Mouse (Mus musculus): ENCODE results near the gene Hoxa9. TPM values are rescaled to one million over a fixed set of nuclear protein-coding genes. Genes with fewer than 3 reads are reported as not detected.

The Hoxa9 gene
- total and polyA plus RNA-seq, 2 experiments from 2014 or later = 0.19 TPM; not detected in 1

DNA sequence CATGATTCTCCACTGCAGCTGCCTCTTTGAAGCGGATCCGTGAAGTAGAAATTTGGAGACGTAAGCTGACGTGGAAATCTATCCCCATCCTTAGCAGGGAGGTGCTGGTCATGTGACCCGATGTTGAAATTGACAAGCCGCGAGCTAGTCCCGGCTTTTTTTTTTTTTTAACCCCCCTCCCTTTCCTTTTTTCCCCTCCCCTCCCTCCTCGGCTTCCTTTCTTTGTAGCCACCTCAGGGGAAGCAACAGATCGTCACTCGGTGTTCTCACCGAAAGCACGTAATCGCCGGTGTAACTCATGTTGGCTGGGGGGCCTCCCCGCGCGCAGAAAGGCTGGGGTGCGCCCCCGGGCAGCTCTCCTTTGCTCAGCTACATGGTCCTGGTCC, 14.9 kb upstream of the Hoxa9 start, which contains the start of gene Hoxa11:
Gene Hoxa11 (minus strand): TSS at position 54 of the 386 bp plus-strand sequence.
- no peak within 1 kb of the TSS for H3K9ac ChIP-seq (replicated peaks; ENCODE audit: low read depth, low read length)
- WGBS = 4% methylated on average over 20 of the region's 20 CpGs
- H3K4me3 ChIP-seq (ENCODE audit: low read depth, low read length) = peak within 1 kb of the TSS; percentile 12
- no peaks in the 10 kb centered on the region for H3K4me1 ChIP-seq (ENCODE audit: control insufficient read depth, insufficient read depth)
- TF ChIP-seq EP300 (IDR thresholded peaks at IDR 0.05; ENCODE audit: low read depth) (no peak), CTCF (IDR thresholded peaks at IDR 0.05; ENCODE audit: low read depth) (no peak)
- H3K27me3 ChIP-seq (ENCODE audit: control insufficient read depth, insufficient read depth, low read length) = peaks cover 99% of the 10 kb centered on the region
- H3K36me3 ChIP-seq (replicated peaks; ENCODE audit: control insufficient read depth, insufficient read depth, low read length) = no peaks in the 10 kb centered on the region
- ATAC-seq (ENCODE audit: insufficient read depth, low read depth) (no peak), DNase-seq (ENCODE audit: low spot score) (no peak)
- no peak within 1 kb of the TSS for H3K27ac ChIP-seq (ENCODE audit: low read depth)
- H3K9me3 ChIP-seq (replicated peaks; ENCODE audit: control insufficient read depth, low read length) = no peaks in the 10 kb centered on the region
- peak within 1 kb of the TSS; percentile 17; the same call in 1 of the 2 replicates for H3K4me2 ChIP-seq (ENCODE audit: low read depth, low read length)

DNA sequence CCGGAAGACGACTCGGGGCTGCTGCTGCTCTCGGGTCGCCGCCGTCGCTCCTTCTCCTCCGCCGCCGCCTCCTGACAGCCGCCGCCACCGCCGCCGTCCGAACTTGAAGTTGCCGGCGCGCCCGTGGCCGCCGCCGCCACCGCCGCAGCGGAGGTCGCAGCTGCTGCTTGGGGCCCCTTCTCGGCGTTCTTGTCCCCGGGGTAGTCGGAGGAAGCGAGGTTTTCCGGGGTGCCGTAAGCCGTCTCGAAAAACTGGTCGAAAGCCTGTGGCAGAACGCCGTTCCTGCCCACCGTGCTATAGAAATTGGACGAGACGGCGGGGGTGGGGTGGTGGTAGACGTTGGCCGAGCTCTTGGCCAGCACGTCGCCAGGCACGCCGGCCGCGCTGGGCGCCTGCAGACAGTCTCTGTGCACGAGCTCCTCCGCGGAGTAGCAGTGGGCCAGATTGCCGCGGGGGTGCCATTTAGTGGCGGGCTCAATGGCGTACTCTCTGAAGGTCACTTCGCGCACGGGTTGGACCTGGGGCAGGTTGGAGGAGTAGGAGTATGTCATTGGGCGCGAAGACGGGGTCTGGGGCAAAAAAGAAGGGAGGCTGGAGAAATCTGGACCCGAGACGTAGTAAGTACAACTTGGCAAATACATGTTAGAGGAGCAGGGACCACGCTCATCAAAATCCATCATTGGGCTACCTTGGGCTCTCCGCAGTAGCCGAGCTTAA, 14.3 kb upstream of the Hoxa9 start:
- Histone ChIP-seq H3K27ac (ENCODE audit: low read depth) (no peak overlapping the region), H3K9me3 (replicated peaks; ENCODE audit: control insufficient read depth, low read length) (no peaks in the 10 kb centered on the region), H3K4me2 (ENCODE audit: low read depth, low read length) (0 out of 2 replicates have a peak overlapping the region, but pooled peaks have one; percentile 17), H3K4me3 (ENCODE audit: low read depth, low read length) (peak overlapping the region; percentile 12), H3K36me3 (replicated peaks; ENCODE audit: control insufficient read depth, insufficient read depth, low read length) (no peaks in the 10 kb centered on the region), H3K9ac (replicated peaks; ENCODE audit: low read depth, low read length) (no peak overlapping the region), H3K4me1 (ENCODE audit: control insufficient read depth, insufficient read depth) (0 out of 2 replicates have a peak, but pooled peaks cover 1% of the 10 kb centered on the region), H3K27me3 (ENCODE audit: control insufficient read depth, insufficient read depth, low read length) (peaks cover 100% of the 10 kb centered on the region)
- no peak for TF ChIP-seq EP300 (IDR thresholded peaks at IDR 0.05; ENCODE audit: low read depth)
- TF ChIP-seq CTCF (IDR thresholded peaks at IDR 0.05; ENCODE audit: low read depth) = no peak
- WGBS = 1% methylated on average over 70 of the region's 71 CpGs
- DNase-seq (ENCODE audit: low spot score) = no peak
- no peak for ATAC-seq (ENCODE audit: insufficient read depth, low read depth)

DNA sequence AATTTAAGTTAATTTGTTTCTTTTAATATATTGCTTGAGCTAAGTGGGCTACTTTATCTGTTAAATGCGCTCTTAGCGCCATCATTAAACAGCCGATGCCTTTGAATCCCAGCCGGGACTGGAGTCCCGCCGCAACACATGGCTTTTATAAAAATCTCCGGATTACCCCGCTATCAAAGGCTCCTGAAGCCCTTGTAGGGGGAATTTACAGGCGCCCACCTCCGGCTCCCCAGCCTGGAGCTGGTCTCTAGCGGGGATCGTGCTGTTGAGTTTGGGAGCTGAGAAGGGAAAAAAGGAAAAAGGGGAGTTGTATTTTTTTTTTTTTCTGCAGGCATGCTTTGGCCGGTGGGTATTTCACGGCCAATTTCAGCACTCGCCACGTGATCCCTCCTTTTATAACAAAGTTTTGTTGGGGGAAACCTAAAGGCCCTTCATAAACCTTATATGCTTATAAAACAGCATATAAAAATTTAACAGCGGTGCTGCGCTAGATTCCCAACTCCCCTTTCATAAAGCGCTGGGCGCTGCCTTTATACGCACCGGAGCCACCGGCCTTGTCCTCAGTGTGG, 13.7 kb upstream of the Hoxa9 start:
- TF ChIP-seq EP300 (IDR thresholded peaks at IDR 0.05; ENCODE audit: low read depth) (no peak), CTCF (IDR thresholded peaks at IDR 0.05; ENCODE audit: low read depth) (no peak)
- Histone ChIP-seq H3K4me3 (ENCODE audit: low read depth, low read length) (peak overlapping the region; percentile 12), H3K9me3 (replicated peaks; ENCODE audit: control insufficient read depth, low read length) (no peaks in the 10 kb centered on the region), H3K27ac (ENCODE audit: low read depth) (no peak overlapping the region), H3K9ac (replicated peaks; ENCODE audit: low read depth, low read length) (no peak overlapping the region), H3K27me3 (ENCODE audit: control insufficient read depth, insufficient read depth, low read length) (peaks cover 100% of the 10 kb centered on the region), H3K36me3 (replicated peaks; ENCODE audit: control insufficient read depth, insufficient read depth, low read length) (no peaks in the 10 kb centered on the region), H3K4me2 (ENCODE audit: low read depth, low read length) (0 out of 2 replicates have a peak overlapping the region, but pooled peaks have one; percentile 17), H3K4me1 (ENCODE audit: control insufficient read depth, insufficient read depth) (0 out of 2 replicates have a peak, but pooled peaks cover 3% of the 10 kb centered on the region)
- 2% methylated on average over 23 of the region's 23 CpGs for WGBS
- ATAC-seq (ENCODE audit: insufficient read depth, low read depth) (no peak), DNase-seq (ENCODE audit: low spot score) (no peak)

DNA sequence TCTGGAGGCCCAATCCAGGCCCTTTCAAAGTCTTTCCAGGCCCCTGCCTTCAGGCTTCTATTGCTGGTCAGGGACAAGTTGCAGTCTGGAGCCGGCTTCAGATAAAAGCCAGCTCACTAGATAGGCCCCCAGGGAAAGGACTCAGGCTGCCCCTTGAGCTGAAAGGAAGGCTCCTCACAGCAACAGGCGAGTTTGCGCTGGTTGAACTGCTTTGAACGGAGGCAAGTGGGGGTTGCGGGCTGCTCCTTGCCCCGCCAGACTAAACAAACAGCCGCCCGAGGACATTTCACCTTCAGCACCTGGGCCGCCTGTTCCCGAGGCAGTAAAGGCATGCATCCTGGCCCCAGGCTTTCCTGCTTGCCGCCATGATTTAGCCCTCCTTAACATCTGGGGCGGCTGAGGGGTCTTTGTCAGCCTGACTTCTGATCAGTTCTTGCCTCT, 12.8 kb upstream of the Hoxa9 start:
- H3K9ac ChIP-seq (replicated peaks; ENCODE audit: low read depth, low read length) = no peak overlapping the region
- H3K27ac ChIP-seq (ENCODE audit: low read depth) = no peak overlapping the region
- WGBS = 2% methylated on average over 12 of the region's 12 CpGs
- peaks cover 100% of the 10 kb centered on the region for H3K27me3 ChIP-seq (ENCODE audit: control insufficient read depth, insufficient read depth, low read length)
- TF ChIP-seq EP300 (IDR thresholded peaks at IDR 0.05; ENCODE audit: low read depth) = no peak
- no peak for TF ChIP-seq CTCF (IDR thresholded peaks at IDR 0.05; ENCODE audit: low read depth)
- ATAC-seq (ENCODE audit: insufficient read depth, low read depth) (no peak), DNase-seq (ENCODE audit: low spot score) (no peak)
- no peak overlapping the region for H3K4me2 ChIP-seq (ENCODE audit: low read depth, low read length)
- H3K36me3 ChIP-seq (replicated peaks; ENCODE audit: control insufficient read depth, insufficient read depth, low read length) = no peaks in the 10 kb centered on the region
- H3K4me1 ChIP-seq (ENCODE audit: control insufficient read depth, insufficient read depth) = 0 out of 2 replicates have a peak, but pooled peaks cover 3% of the 10 kb centered on the region
- H3K9me3 ChIP-seq (replicated peaks; ENCODE audit: control insufficient read depth, low read length) = no peaks in the 10 kb centered on the region
- H3K4me3 ChIP-seq (ENCODE audit: low read depth, low read length) = no peak overlapping the region

DNA sequence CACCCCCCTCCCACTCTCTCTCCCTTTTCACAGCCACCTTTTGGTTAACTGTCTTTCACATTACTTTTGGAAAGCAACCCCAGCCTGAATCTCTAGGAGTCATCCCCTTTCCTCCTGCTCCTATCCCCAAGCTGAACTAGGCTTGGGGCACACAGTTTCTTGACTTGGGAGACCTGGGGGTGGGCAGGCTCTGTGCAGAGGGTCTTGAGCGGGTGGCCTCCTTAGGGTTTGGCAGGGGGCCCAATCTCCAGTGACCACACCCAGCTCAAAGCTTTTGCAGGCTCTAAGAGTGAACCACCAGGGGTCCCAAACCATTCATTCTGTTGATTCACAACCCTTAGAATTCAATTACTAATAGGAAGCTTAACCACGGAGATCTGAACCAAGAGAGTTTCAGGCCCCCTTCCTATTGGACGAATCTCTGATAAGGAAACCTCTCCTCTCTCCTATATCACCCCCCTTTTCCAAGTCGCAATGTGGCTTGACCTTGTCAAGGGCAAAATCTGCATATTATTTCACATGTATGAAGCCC, 12.0 kb upstream of the Hoxa9 start:
- ATAC-seq (ENCODE audit: insufficient read depth, low read depth) (no peak), DNase-seq (ENCODE audit: low spot score) (no peak)
- Histone ChIP-seq H3K36me3 (replicated peaks; ENCODE audit: control insufficient read depth, insufficient read depth, low read length) (no peaks in the 10 kb centered on the region), H3K4me3 (ENCODE audit: low read depth, low read length) (no peak overlapping the region), H3K27me3 (ENCODE audit: control insufficient read depth, insufficient read depth, low read length) (peaks cover 100% of the 10 kb centered on the region), H3K4me1 (ENCODE audit: control insufficient read depth, insufficient read depth) (0 out of 2 replicates have a peak, but pooled peaks cover 3% of the 10 kb centered on the region), H3K27ac (ENCODE audit: low read depth) (no peak overlapping the region), H3K9me3 (replicated peaks; ENCODE audit: control insufficient read depth, low read length) (no peaks in the 10 kb centered on the region), H3K4me2 (ENCODE audit: low read depth, low read length) (no peak overlapping the region), H3K9ac (replicated peaks; ENCODE audit: low read depth, low read length) (no peak overlapping the region)
- 4% methylated on average over 4 of the region's 4 CpGs for WGBS
- TF ChIP-seq CTCF (IDR thresholded peaks at IDR 0.05; ENCODE audit: low read depth) (no peak), EP300 (IDR thresholded peaks at IDR 0.05; ENCODE audit: low read depth) (no peak)

All from heart, postnatal 0 days (tissue).